Mouse (Mus musculus) heart, adult 18-20 months (tissue): ENCODE results near the gene 4930432M17Rik. TPM values are rescaled to one million over a fixed set of nuclear protein-coding genes. Genes with fewer than 3 reads are reported as not detected.

Experiments
- total RNA-seq, 2 experiments: library from RNA; stranded (reverse); gene quantifications; 2 replicates each; pipeline ENCODE4 v1.2.3; 2021

Gene 4930432M17Rik
- total RNA-seq, 2 experiments from 2014 or later: not detected

Other genes with a start within 250 kb of the 4930432M17Rik start
- gene Cnn3, start 244.3 kb upstream of the 4930432M17Rik start, total RNA-seq: 10 to 100 TPM; 37.4 to 41.5 TPM
- gene Slc44a3, start 138.4 kb upstream of the 4930432M17Rik start, total RNA-seq: under 1 TPM in 1 of 2 experiments, not detected in 1; 0.46 TPM
- gene F3, start 52.8 kb downstream of the 4930432M17Rik start, total RNA-seq: 10 to 100 TPM; 19.7 to 24.8 TPM
- gene Abcd3, start 144.5 kb downstream of the 4930432M17Rik start, total RNA-seq: 10 to 100 TPM; 78.1 to 93.1 TPM